Mouse (Mus musculus) inflammation-experienced regulatory T-cells, adult 16 weeks (primary cell): ENCODE results near the gene Taar7f. TPM values are rescaled to one million over a fixed set of nuclear protein-coding genes. Genes with fewer than 3 reads are reported as not detected.

Experiments used
- polyA plus RNA-seq: library from polyadenylated mRNA; unstranded; fragments of 100-300 nt; shearing (Covaris generic); gene quantifications from one replicate; pipeline ENCODE4 v1.2.1, GENCODE M21; 2017

Gene Taar7f
- not detected for polyA plus RNA-seq

GRCm38 (mm10) chr10:24049210-24049609 lies at the start of gene Taar7f:
TSS of gene Taar7f (plus strand) at chr10:24049510.

GRCm38 (mm10) chr10:23999639-24000038 lies 49.7 kb upstream of the Taar7f start, which contains the start of gene Taar7b:
TSS of gene Taar7b (plus strand) at chr10:23999939.

DNA sequence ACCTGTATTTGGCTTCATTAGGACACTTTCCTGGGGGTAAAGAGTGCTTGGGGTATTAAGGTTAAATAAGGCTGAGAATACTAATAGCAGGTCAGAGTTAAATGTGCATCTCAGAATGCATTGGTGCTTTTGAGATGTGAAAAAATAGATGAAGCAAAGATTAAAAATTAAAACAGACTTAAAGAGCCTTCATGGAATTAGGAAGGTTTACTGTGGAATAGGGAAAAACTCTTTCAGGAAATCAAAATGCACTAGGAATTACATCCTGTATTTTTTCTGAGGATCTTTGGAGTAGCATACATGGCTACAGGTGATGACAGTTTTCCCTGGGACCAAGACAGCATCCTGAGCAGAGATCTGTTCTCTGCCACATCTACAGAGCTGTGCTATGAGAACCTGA lies 22.4 kb upstream of the Taar7f start, which contains the start of gene Taar7d:
Gene Taar7d, plus strand, starts transcription at position 301 of the 400 bp plus-strand sequence.

GRCm38 (mm10) chr10:24037314-24037713 lies 12.0 kb upstream of the Taar7f start, which contains the start of gene Taar7e:
TSS of gene Taar7e (plus strand) at chr10:24037614.

GRCm38 (mm10) chr10:24076200-24076599 lies 26.9 kb downstream of the Taar7f start, which contains the start of gene Taar8a:
TSS of gene Taar8a (plus strand) at chr10:24076500.

GRCm38 (mm10) chr10:24092194-24092593 lies 42.9 kb downstream of the Taar7f start, which contains the start of gene Taar8b:
TSS of gene Taar8b (minus strand) at chr10:24092294.

Other genes with a start within 250 kb of the Taar7f start
- gene Vnn3, start 198.0 kb upstream of the Taar7f start, polyA plus RNA-seq: 0.16 TPM
- not detected for gene Vnn1, start 154.8 kb upstream of the Taar7f start, polyA plus RNA-seq
- gene Taar1, start 129.2 kb upstream of the Taar7f start, polyA plus RNA-seq: not detected
- gene Taar2, start 110.9 kb upstream of the Taar7f start, polyA plus RNA-seq: not detected
- not detected for gene Taar3, start 100.0 kb upstream of the Taar7f start, polyA plus RNA-seq
- not detected for gene Taar4, start 89.0 kb upstream of the Taar7f start, polyA plus RNA-seq
- gene Taar5, start 78.8 kb upstream of the Taar7f start, polyA plus RNA-seq: not detected
- not detected for gene Taar6, start 63.9 kb upstream of the Taar7f start, polyA plus RNA-seq
- not detected for gene Taar7a, start 56.0 kb upstream of the Taar7f start, polyA plus RNA-seq
- not detected for gene Taar7b, start 49.6 kb upstream of the Taar7f start, polyA plus RNA-seq
- not detected for gene Taar7d, start 22.3 kb upstream of the Taar7f start, polyA plus RNA-seq
- gene Taar7e, start 11.9 kb upstream of the Taar7f start, polyA plus RNA-seq: not detected
- not detected for gene Taar8a, start 27.0 kb downstream of the Taar7f start, polyA plus RNA-seq
- not detected for gene Taar8b, start 42.8 kb downstream of the Taar7f start, polyA plus RNA-seq
- gene Taar8c, start 52.4 kb downstream of the Taar7f start, polyA plus RNA-seq: not detected
- gene Taar9, start 60.0 kb downstream of the Taar7f start, polyA plus RNA-seq: not detected
- gene Stx7, start 99.8 kb downstream of the Taar7f start, polyA plus RNA-seq: 46.3 TPM
- gene Moxd1, start 174.0 kb downstream of the Taar7f start, polyA plus RNA-seq: not detected